Mouse (Mus musculus): ENCODE results near the gene Zfp112.

GRCm38 (mm10) chr7:24111772-24112155 lies 350 bp upstream of the Zfp112 start:
- TF ChIP-seq CTCF (IDR thresholded peaks at IDR 0.05; ENCODE audit: low read depth): no peak
- TF ChIP-seq EP300 (IDR thresholded peaks at IDR 0.05; ENCODE audit: low read depth): no peak

All from heart, postnatal 0 days (tissue).